Mouse (Mus musculus) forebrain, embryonic 10.5 days (tissue): ENCODE results near the gene Xirp2. TPM values are rescaled to one million over a fixed set of nuclear protein-coding genes. Genes with fewer than 3 reads are reported as not detected.
A peak's percentile ranks its signal among the peaks of the same experiment; 100 is the strongest.

ENCODE experiments used
- DNase-seq: peaks from one replicate; pipeline ENCODE4 v3.0.0-alpha.2; 2017; ENCODE audit warnings: low spot score; ENCODE audit errors: extremely low spot score
- H3K27ac ChIP-seq: fragments of 300-500 bp; sonication (generic); 2 replicates; pipeline ENCODE4 v1.5.1; 2016; ENCODE audit warnings: mild to moderate bottlenecking
- H3K27me3 ChIP-seq: fragments of 300-500 bp; sonication (generic); 2 replicates; pipeline ENCODE4 v1.6.1; 2016; ENCODE audit warnings: mild to moderate bottlenecking; ENCODE audit not compliant: poor library complexity, severe bottlenecking
- H3K36me3 ChIP-seq: fragments of 300-500 bp; sonication (generic); replicated peaks from 2 replicates; pipeline ENCODE4 v1.6.1; 2016; ENCODE audit warnings: mild to moderate bottlenecking, moderate library complexity
- H3K4me1 ChIP-seq: fragments of 300-500 bp; sonication (generic); 2 replicates; pipeline ENCODE4 v1.6.1; 2016
- H3K4me3 ChIP-seq: fragments of 300-500 bp; sonication (generic); 2 replicates; pipeline ENCODE4 v1.5.1; 2016; ENCODE audit warnings: mild to moderate bottlenecking, moderate library complexity
- H3K9me3 ChIP-seq: fragments of 300-500 bp; sonication (generic); 2 replicates; pipeline ENCODE4 v1.6.1; 2016; ENCODE audit warnings: mild to moderate bottlenecking, moderate library complexity
- WGBS: fragments of 180-500 bp; shearing (Covaris S2); methylation state at CpG from one replicate; pipeline ENCODE4 v1.1.7; 2016; 5-methylcytosine and 5-hydroxymethylcytosine counted together
- polyA plus RNA-seq: library from polyadenylated mRNA; unstranded; fragments of >200 nt; fragmentation: Nextera tagmentation; extraction: Ambion mirVana; gene quantifications from 2 replicates; pipeline ENCODE4 v1.2.1, GENCODE M21; 2016

Xirp2 gene
- polyA plus RNA-seq, 1 experiment from 2014 or later, result not detected

DNA sequence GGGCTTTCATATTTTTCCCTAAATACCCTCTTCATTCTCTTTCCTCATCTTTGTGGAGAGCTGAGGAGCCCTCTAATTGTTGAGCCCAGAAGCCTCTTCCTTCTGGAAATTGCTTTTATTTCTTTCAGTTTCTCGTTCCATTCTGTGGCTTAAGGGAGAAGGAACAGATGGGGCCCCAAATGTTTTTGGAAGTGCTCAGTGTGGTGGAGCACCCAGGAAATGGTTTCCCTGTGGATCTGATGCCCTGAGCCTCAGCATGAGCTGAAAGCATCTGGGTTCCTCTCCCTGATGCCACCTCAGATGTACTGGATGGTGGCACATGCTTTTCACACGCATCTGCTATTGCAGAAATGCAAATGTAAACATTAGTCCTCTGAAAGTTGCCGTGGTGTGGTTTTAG, 41.4 kb downstream of the Xirp2 start:
- no peaks in the 10 kb centered on the region for H3K9me3 ChIP-seq
- no peak for DNase-seq
- H3K27me3 ChIP-seq, result no peaks in the 10 kb centered on the region
- H3K36me3 ChIP-seq, result no peaks in the 10 kb centered on the region
- H3K4me1 ChIP-seq, result peaks cover 24% of the 10 kb centered on the region
- no peak overlapping the region for H3K4me3 ChIP-seq
- H3K27ac ChIP-seq, result 0 out of 2 replicates have a peak overlapping the region, but pooled peaks have one; percentile 44
- WGBS, result 89% methylated on average over 3 of the region's 3 CpGs

DNA sequence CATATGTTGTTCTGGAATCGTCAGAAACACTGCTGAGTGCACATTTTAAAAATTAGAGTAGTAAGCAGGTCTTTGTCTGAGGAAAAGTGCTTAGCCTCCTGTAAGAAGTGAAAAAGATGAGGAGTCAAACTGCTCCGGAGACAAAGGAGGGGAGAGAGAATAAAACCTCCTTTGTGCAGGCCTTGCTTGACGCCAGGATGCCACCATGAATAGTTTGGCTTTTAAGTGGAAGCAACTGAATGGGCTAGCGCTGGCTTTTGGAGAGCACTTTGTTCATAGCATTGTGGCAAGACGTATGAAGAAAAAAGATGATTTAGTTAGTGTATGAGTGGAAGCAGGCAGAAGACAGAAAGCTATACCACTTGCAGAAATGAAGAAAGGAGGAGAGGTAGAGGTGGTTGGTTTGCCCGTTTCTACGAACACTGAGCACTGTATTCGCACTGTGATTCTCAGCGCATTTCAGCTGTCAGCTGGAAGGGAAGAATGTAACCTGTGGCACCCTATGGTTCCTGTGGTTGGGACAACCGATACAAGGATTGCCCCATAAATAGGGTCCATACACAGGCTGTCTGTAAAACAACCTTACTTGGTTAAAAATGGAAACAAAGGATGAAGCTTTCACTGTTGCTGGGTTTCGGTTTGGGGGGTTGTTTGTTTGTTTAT, 42.8 kb downstream of the Xirp2 start:
- Histone ChIP-seq H3K36me3 (no peaks in the 10 kb centered on the region), H3K27me3 (no peaks in the 10 kb centered on the region), H3K4me3 (peak overlapping the region; percentile 18; the same call in 1 of the 2 replicates), H3K4me1 (peaks cover 24% of the 10 kb centered on the region), H3K9me3 (no peaks in the 10 kb centered on the region), H3K27ac (peak overlapping the region; percentile 17; the same call in 1 of the 2 replicates)
- 25% methylated on average over 11 of the region's 11 CpGs for WGBS
- DNase-seq, result peak; percentile 27

DNA sequence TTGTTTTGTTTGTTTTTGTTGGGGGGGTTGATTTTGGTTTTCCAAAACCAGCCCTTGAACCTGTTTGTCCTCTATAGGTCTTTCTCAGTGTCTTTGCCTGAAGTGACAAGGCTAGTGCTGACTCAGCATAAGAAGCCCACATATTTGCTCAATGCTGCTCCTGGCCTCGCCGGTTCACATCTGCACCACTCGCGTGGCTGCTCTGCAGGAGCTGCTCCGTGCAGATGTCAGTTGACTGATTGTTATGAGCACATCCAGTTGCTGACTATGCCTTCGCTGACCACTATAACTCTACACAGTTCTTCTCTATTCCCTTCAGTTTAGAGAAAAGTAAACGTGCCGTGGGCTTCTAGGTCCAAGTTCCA, 43.3 kb downstream of the Xirp2 start:
- 71% methylated on average over 8 of the region's 8 CpGs for WGBS
- H3K27me3 ChIP-seq, result no peaks in the 10 kb centered on the region
- no peak overlapping the region for H3K27ac ChIP-seq
- peak overlapping the region; percentile 18; the same call in 1 of the 2 replicates for H3K4me3 ChIP-seq
- DNase-seq, result no peak
- no peaks in the 10 kb centered on the region for H3K36me3 ChIP-seq
- H3K9me3 ChIP-seq, result no peaks in the 10 kb centered on the region
- H3K4me1 ChIP-seq, result peaks cover 24% of the 10 kb centered on the region

DNA sequence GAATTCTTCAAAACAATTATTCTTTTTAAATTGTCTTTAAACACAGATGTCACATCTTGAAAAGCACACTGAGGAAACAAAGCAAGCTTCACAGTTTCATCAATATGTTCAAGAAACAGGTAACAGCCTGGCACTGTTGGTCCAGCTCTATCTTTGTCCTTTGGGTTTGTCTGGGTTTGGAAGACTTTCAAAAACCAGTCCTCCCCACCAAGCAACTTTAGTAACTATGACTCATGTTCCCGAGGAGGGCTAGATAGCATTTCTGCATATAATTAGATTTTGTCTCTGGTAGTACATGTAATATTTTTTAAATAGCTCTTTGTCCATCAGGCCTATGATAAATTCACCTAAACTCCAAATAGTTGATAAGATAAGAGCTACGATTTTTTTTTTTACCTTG, 59.7 kb downstream of the Xirp2 start:
- WGBS, result 85% methylated on average over 2 of the region's 2 CpGs
- H3K27me3 ChIP-seq, result no peaks in the 10 kb centered on the region
- no peak for DNase-seq

DNA sequence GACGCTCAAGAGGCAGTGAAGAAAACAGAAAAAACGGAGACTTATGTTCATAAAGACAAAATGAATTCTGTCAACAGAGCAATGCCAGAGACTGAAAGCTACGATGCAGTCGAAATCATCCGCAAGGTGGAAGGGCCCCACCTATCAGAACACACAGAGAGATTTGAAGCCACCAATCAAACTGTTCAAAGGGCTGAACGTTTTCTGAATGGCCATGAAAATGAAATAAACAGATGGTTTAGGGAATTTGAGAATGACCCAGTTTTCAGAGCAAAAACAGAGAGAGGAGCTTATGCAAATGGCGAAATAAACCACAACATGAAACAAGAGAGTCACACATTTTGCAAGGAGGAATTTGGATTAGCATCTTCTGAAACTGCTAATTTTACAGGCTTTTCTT, 70.6 kb downstream of the Xirp2 start:
- no peak for DNase-seq
- Histone ChIP-seq H3K27ac (no peak overlapping the region), H3K4me3 (no peak overlapping the region), H3K27me3 (no peaks in the 10 kb centered on the region), H3K4me1 (no peaks in the 10 kb centered on the region), H3K9me3 (no peaks in the 10 kb centered on the region), H3K36me3 (no peaks in the 10 kb centered on the region)
- 92% methylated on average over 7 of the region's 7 CpGs for WGBS

More for the DNA sequence above, 59.7 kb downstream of the Xirp2 start:
- Histone ChIP-seq H3K27ac (no peak overlapping the region), H3K4me1 (no peaks in the 10 kb centered on the region), H3K4me3 (no peak overlapping the region), H3K36me3 (no peaks in the 10 kb centered on the region), H3K9me3 (no peaks in the 10 kb centered on the region)

DNA sequence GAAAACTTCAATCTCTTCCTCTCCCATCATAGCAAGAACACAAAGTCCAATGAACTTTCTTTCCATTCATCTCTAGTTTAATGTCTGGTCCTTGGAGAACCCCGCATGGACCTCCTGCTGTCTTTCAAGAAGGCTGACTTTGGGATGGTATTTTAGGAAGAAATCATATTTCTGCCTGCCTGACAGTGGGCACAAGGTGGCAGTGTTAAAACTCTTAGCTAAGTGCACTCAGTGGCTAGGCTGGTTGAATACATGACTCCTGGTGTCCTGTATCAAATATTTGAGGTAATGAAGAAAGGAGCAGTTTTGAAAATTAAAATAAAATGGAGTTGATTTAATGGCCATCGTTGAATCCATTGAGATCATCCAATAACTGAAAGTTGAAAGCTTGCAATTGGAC, 89.5 kb downstream of the Xirp2 start:
- Histone ChIP-seq H3K36me3 (no peaks in the 10 kb centered on the region), H3K27me3 (no peaks in the 10 kb centered on the region), H3K27ac (no peak overlapping the region), H3K4me3 (no peak overlapping the region), H3K9me3 (no peaks in the 10 kb centered on the region), H3K4me1 (no peaks in the 10 kb centered on the region)
- 91% methylated on average over 2 of the region's 2 CpGs for WGBS
- no peak for DNase-seq

DNA sequence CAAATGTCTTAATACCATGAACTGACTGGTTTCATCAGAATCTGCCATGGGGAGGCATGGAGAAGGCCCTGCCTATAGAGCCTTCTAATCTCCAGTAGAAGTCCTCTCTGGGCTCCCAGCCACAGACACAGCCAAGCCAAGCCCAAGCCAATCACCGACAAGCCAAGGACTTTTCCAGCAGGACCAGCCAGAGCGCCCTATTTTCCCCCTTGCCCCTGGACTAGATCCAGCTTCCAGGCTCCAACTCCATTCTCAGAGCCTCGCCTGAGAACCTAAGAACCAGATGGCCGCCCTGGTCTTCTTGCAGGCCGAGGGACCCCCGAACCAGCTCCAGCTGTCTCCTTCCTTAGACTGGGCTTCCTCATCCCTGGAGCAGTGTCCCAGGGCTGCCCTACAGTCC, 93.6 kb downstream of the Xirp2 start:
- no peak overlapping the region for H3K27ac ChIP-seq

DNA sequence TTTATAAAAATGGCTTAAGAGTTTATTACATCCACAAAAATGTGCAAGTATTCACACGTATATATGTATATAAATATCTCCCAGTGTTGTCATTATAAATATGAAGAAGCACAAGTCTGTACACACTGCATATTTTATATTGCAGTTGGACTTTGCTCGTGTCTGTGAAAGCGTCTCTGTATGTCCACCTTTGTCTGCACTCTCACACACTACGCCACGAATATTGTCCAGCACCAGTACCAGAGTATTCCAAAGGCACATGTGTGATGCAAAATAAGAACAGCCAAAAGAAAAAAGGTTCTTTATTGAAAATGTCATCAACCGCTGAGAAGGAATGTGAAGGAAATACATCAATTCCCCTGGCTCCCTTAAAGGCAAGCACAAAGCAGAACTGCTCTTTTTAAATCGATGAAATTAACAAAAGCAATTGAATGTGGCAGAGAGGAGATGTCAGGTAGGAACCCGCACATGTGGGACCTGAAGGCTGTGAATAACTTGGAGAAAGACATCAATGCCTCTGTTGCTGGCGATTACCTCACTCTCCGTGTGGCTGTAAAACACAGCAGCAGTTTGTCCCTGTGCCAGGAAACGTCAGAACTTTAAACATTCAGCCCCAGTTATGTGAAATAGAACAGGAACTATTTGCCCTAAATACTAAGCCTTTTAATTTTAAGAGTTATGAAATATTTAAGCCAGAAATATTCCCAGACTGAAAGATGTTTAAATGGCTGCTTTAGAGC, 96.3 kb downstream of the Xirp2 start:
- Histone ChIP-seq H3K4me1 (no peaks in the 10 kb centered on the region), H3K9me3 (no peaks in the 10 kb centered on the region), H3K4me3 (no peak overlapping the region), H3K27ac (no peak overlapping the region), H3K27me3 (no peaks in the 10 kb centered on the region), H3K36me3 (no peaks in the 10 kb centered on the region)
- DNase-seq, result no peak
- WGBS, result 83% methylated on average over 11 of the region's 11 CpGs

More for the DNA sequence above, 93.6 kb downstream of the Xirp2 start:
- no peaks in the 10 kb centered on the region for H3K9me3 ChIP-seq
- H3K27me3 ChIP-seq, result no peaks in the 10 kb centered on the region
- H3K36me3 ChIP-seq, result no peaks in the 10 kb centered on the region
- 95% methylated on average over 6 of the region's 6 CpGs for WGBS
- no peak overlapping the region for H3K4me3 ChIP-seq
- no peak for DNase-seq
- no peaks in the 10 kb centered on the region for H3K4me1 ChIP-seq

DNA sequence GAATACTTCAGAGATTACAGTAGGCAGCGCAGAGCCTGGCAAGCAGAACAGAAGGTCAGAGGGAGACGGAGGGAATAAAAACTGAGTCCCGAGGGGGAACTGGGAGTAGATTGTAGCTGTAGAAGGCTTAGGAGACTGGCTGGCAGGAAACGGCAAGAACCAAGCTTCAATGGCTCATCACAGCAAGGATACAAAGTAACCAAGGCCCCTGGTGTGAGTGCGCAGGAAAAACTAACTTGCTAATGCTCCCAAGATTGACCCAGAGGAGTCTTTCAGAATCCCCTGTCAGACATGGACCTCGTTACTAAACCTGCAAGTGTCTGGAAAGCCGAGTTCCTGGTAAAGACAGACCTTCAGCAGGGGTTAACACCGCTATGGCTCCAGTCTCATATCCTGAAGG, 98.6 kb downstream of the Xirp2 start:
- Histone ChIP-seq H3K27ac (no peak overlapping the region), H3K4me1 (no peaks in the 10 kb centered on the region), H3K27me3 (no peaks in the 10 kb centered on the region), H3K9me3 (no peaks in the 10 kb centered on the region), H3K36me3 (no peaks in the 10 kb centered on the region), H3K4me3 (no peak overlapping the region)
- WGBS, result 66% methylated on average over 8 of the region's 8 CpGs
- DNase-seq, result no peak

DNA sequence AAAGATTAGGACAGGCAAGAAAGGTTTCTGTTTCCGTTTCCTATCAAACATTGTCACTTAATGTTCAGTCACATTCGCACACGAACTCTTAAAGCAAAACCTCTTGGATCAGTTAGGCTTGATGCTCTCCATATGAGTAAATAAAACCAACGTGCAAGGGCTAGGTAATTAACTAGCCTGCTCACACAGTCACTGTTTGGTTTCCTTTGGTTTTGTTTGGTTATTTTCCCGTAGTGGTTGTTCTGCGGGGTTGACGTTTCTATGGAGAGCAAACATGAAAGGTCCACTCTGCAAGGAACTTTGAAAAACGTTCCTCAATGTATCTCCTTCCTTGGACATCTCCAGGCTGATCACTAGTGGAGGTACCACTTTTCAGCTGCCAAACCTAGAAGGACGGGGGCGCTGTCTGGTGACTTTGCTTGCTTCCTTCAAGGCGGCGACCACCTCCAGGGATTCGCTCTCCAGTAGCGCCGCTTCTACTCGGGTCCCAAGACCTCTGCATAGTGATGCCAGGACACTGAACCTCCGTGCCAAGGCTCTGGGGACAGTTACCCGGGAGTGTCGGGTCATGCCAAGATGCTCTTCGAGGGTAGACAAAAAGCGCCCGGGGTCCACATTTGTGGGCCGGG, 119.2 kb downstream of the Xirp2 start:
- Histone ChIP-seq H3K4me1 (peaks cover 24% of the 10 kb centered on the region), H3K27me3 (peaks cover 10% of the 10 kb centered on the region; the same call in 1 of the 2 replicates), H3K9me3 (no peaks in the 10 kb centered on the region), H3K27ac (peak overlapping the region; percentile 89), H3K36me3 (no peaks in the 10 kb centered on the region), H3K4me3 (peak overlapping the region; percentile 79)
- WGBS, result 3% methylated on average over 23 of the region's 23 CpGs
- DNase-seq, result no peak

DNA sequence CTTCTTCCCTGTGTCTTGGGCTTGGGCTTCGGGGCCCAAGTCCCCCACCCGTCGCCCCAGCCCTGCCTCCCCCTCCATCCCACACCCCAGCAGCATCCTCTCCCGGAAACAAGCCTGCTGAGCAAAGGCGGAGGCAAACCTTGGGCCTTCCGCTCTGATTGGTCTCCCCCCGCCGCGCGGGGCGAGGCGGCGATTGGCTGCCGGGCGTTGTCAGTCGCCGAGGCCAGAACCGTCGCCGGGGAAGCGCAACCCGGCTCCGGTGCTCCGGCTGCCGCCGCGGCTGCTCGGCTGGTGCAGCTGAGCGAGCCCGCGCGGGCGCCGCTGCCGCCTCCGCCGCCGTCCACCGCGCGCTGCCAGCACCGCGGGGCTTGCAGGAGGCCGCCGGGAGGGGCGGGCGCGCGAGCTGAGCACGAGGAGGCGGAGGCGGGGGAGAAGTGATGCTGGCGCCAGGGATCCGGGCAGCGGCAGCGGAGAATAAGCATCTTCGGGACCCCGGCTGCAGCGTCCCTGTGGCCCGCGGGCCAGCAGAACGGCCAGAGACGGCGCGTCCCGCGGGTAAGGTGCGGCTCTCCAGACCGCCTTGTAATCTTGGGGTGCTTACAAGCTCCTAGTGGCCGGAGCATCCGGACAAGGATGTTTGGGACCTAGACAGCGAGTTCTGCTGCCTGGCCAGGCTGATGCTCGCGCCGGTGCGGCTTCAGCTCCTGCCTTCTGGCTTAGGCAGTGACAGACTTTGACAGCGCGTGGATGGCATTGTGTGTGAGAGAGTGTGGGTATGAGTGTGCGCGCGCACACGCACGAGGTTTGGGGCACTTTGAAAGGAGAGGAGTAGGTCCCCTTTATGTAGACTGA, 119.9 kb downstream of the Xirp2 start, which contains the start of gene B3galt1:
TSS of gene B3galt1 (plus strand) at position 392 of the 852 bp plus-strand sequence.
- DNase-seq, result peak; percentile 89
- H3K9me3 ChIP-seq, result no peaks in the 10 kb centered on the region
- peaks cover 24% of the 10 kb centered on the region for H3K4me1 ChIP-seq
- H3K27me3 ChIP-seq, result peaks cover 10% of the 10 kb centered on the region; the same call in 1 of the 2 replicates
- H3K27ac ChIP-seq, result peak within 1 kb of the TSS; percentile 89
- H3K4me3 ChIP-seq, result peak within 1 kb of the TSS; percentile 79
- under 1% methylated on average over 83 of the region's 83 CpGs for WGBS
- no peaks in the 10 kb centered on the region for H3K36me3 ChIP-seq

DNA sequence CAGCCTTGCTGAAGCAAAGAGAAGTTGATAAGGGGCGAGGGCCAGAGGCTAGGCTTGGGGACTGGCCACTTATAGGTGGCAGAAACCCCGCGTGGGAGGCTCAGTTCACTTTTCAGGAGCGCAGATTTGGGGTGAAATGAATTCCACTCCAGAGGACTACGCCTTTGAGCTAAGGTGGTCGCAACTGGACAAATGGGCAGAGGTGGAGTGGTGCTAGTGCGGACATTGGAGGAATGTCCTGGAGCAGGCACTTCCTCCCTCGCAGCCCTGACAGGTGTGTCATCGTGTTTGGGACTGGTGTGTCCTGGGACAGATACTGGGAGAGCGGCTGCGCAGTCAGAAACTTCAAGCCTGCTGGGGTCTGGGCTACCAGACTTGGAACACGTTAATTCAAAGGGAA, 120.8 kb downstream of the Xirp2 start:
- no peaks in the 10 kb centered on the region for H3K36me3 ChIP-seq
- DNase-seq, result peak; percentile 15
- peak overlapping the region; percentile 79 for H3K4me3 ChIP-seq
- peaks cover 24% of the 10 kb centered on the region for H3K4me1 ChIP-seq
- no peaks in the 10 kb centered on the region for H3K9me3 ChIP-seq
- peaks cover 10% of the 10 kb centered on the region; the same call in 1 of the 2 replicates for H3K27me3 ChIP-seq
- 2% methylated on average over 12 of the region's 12 CpGs for WGBS
- peak overlapping the region; percentile 89 for H3K27ac ChIP-seq
